Mouse (Mus musculus): ENCODE data around the gene Rpl12. TPM values are rescaled to one million over a fixed set of nuclear protein-coding genes. Genes with fewer than 3 reads are reported as not detected.
"Not testable (repeated sequence)": the region's sequence is repeated elsewhere in the genome, so short reads cannot be mapped to it uniquely, and the experiment has no call there.

Gene Rpl12
- total RNA-seq, 1 experiment from 2014 or later = 1,144 TPM

GRCm38 (mm10) chr2:32971235-32971634 lies 9.9 kb downstream of the Rpl12 start:
- no peak for ATAC-seq (replicated peaks; ENCODE audit: insufficient number of reproducible peaks, low FRiP score, low TSS enrichment, poor library complexity, severe bottlenecking)

- ATAC-seq (replicated peaks; ENCODE audit: insufficient number of reproducible peaks, low FRiP score, low TSS enrichment, poor library complexity, severe bottlenecking) = no peak
Observed at GRCm38 (mm10) chr2:32974216-32974615, 12.9 kb downstream of the Rpl12 start.

GRCm38 (mm10) chr2:32977114-32977513 lies 15.8 kb downstream of the Rpl12 start:
- ATAC-seq (replicated peaks; ENCODE audit: insufficient number of reproducible peaks, low FRiP score, low TSS enrichment, poor library complexity, severe bottlenecking) = no peak

- ATAC-seq (replicated peaks; ENCODE audit: insufficient number of reproducible peaks, low FRiP score, low TSS enrichment, poor library complexity, severe bottlenecking) = no peak
Observed at GRCm38 (mm10) chr2:32978675-32979074, 17.3 kb downstream of the Rpl12 start.

- no peak for ATAC-seq (replicated peaks; ENCODE audit: insufficient number of reproducible peaks, low FRiP score, low TSS enrichment, poor library complexity, severe bottlenecking)
Observed at GRCm38 (mm10) chr2:32979675-32980074, 18.3 kb downstream of the Rpl12 start.

- no peak for ATAC-seq (replicated peaks; ENCODE audit: insufficient number of reproducible peaks, low FRiP score, low TSS enrichment, poor library complexity, severe bottlenecking)
Observed at GRCm38 (mm10) chr2:32981281-32981680, 19.9 kb downstream of the Rpl12 start.

- ATAC-seq (replicated peaks; ENCODE audit: insufficient number of reproducible peaks, low FRiP score, low TSS enrichment, poor library complexity, severe bottlenecking) = peak; percentile 99
Observed at GRCm38 (mm10) chr2:32981725-32982271, 20.4 kb downstream of the Rpl12 start, which contains the start of gene Slc2a8. Gene Slc2a8 (minus strand): TSS chr2:32982083.

- ATAC-seq (replicated peaks; ENCODE audit: insufficient number of reproducible peaks, low FRiP score, low TSS enrichment, poor library complexity, severe bottlenecking) = no peak
Observed at GRCm38 (mm10) chr2:32982700-32983099, 21.3 kb downstream of the Rpl12 start.

- ATAC-seq (replicated peaks; ENCODE audit: insufficient number of reproducible peaks, low FRiP score, low TSS enrichment, poor library complexity, severe bottlenecking) = no peak
Observed at GRCm38 (mm10) chr2:32983617-32984016, 22.3 kb downstream of the Rpl12 start.

GRCm38 (mm10) chr2:32985844-32986243 lies 24.5 kb downstream of the Rpl12 start:
- ATAC-seq (replicated peaks; ENCODE audit: insufficient number of reproducible peaks, low FRiP score, low TSS enrichment, poor library complexity, severe bottlenecking) = no peak

GRCm38 (mm10) chr2:32989376-32989775 lies 28.0 kb downstream of the Rpl12 start:
- no peak for ATAC-seq (replicated peaks; ENCODE audit: insufficient number of reproducible peaks, low FRiP score, low TSS enrichment, poor library complexity, severe bottlenecking)

GRCm38 (mm10) chr2:32990167-32990832 lies 28.9 kb downstream of the Rpl12 start:
- ATAC-seq (replicated peaks; ENCODE audit: insufficient number of reproducible peaks, low FRiP score, low TSS enrichment, poor library complexity, severe bottlenecking) = no peak

- ATAC-seq (replicated peaks; ENCODE audit: insufficient number of reproducible peaks, low FRiP score, low TSS enrichment, poor library complexity, severe bottlenecking) = no peak
Observed at GRCm38 (mm10) chr2:32992130-32992529, 30.8 kb downstream of the Rpl12 start.

GRCm38 (mm10) chr2:32997081-32997480 lies 35.7 kb downstream of the Rpl12 start:
- no peak for ATAC-seq (replicated peaks; ENCODE audit: insufficient number of reproducible peaks, low FRiP score, low TSS enrichment, poor library complexity, severe bottlenecking)

GRCm38 (mm10) chr2:32997792-32998191 lies 36.4 kb downstream of the Rpl12 start:
- ATAC-seq (replicated peaks; ENCODE audit: insufficient number of reproducible peaks, low FRiP score, low TSS enrichment, poor library complexity, severe bottlenecking) = no peak

- no peak for ATAC-seq (replicated peaks; ENCODE audit: insufficient number of reproducible peaks, low FRiP score, low TSS enrichment, poor library complexity, severe bottlenecking)
Observed at GRCm38 (mm10) chr2:32999752-33000151, 38.4 kb downstream of the Rpl12 start.

- no peak for ATAC-seq (replicated peaks; ENCODE audit: insufficient number of reproducible peaks, low FRiP score, low TSS enrichment, poor library complexity, severe bottlenecking)
Observed at GRCm38 (mm10) chr2:33002144-33002543, 40.8 kb downstream of the Rpl12 start.

GRCm38 (mm10) chr2:33005041-33005440 lies 43.7 kb downstream of the Rpl12 start:
- ATAC-seq (replicated peaks; ENCODE audit: insufficient number of reproducible peaks, low FRiP score, low TSS enrichment, poor library complexity, severe bottlenecking) = no peak

GRCm38 (mm10) chr2:33009055-33009454 lies 47.7 kb downstream of the Rpl12 start:
- not testable (repeated sequence) for ATAC-seq (replicated peaks; ENCODE audit: insufficient number of reproducible peaks, low FRiP score, low TSS enrichment, poor library complexity, severe bottlenecking)

GRCm38 (mm10) chr2:33014877-33015276 lies 53.5 kb downstream of the Rpl12 start:
- no peak for ATAC-seq (replicated peaks; ENCODE audit: insufficient number of reproducible peaks, low FRiP score, low TSS enrichment, poor library complexity, severe bottlenecking)

Measured in monocyte, adult 5-6 weeks (primary cell).